Mouse (Mus musculus) olfactory bulb, adult 2 months (tissue): ENCODE results near the gene Gm12216.

Experiments
- CTCF ChIP-seq: fragments of 200-500 bp; IDR thresholded peaks from 2 replicates; pipeline ENCODE4 v1.5.1; 2012; ENCODE audit warnings: low read depth, mild to moderate bottlenecking, low read length, moderate library complexity; ENCODE audit not compliant: insufficient read depth
- POLR2A ChIP-seq: fragments of 200-500 bp; IDR thresholded peaks from 2 replicates; pipeline ENCODE4 v1.6.1; 2012; ENCODE audit warnings: mild to moderate bottlenecking, low read depth, low read length, moderate library complexity; ENCODE audit not compliant: insufficient read depth

DNA sequence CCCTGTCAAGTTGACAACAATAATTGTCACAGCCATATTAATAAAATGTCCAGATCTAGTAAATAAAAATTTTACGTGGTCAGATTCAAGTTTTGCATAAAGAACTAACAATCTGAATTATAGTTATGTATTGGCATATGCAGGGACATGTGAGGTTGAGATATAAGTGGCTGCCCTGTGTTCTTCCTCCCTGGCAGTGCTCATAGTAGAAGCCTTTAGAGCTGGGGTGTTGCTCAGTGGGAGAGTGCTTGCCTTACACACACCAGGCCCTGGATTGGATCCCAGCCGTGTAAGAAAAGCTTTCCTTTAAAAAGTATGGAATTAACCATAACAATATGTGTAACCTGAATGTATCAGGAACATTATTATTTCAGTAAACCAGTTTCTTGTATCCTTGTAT is 34.4 kb upstream of the Gm12216 start:
- TF ChIP-seq CTCF, result no peak
- no peak for TF ChIP-seq POLR2A
